Mouse (Mus musculus) embryonic facial prominence, embryonic 13.5 days (tissue): ENCODE results near the gene Tex26. TPM values are rescaled to one million over a fixed set of nuclear protein-coding genes. Genes with fewer than 3 reads are reported as not detected.

Source experiments
- ATAC-seq: fragments of 200-750 bp; cut with Nextera tagmentation; 2 replicates; pipeline ENCODE4 v1.8.0; 2017; ENCODE audit warnings: low read depth; ENCODE audit not compliant: insufficient number of reproducible peaks, insufficient read depth, low FRiP score, low TSS enrichment
- H3K27ac ChIP-seq: fragments of 300-500 bp; sonication (generic); 2 replicates; pipeline ENCODE4 v1.5.1; 2015; ENCODE audit warnings: moderate library complexity, mild to moderate bottlenecking, inconsistent platforms
- H3K27me3 ChIP-seq: fragments of 300-500 bp; sonication (generic); 2 replicates; pipeline ENCODE4 v1.6.1; 2015; ENCODE audit warnings: mild to moderate bottlenecking, inconsistent platforms
- H3K36me3 ChIP-seq: fragments of 300-500 bp; sonication (generic); 2 replicates; pipeline ENCODE4 v1.6.1; 2015; ENCODE audit warnings: mild to moderate bottlenecking, inconsistent platforms
- H3K4me1 ChIP-seq: fragments of 300-500 bp; sonication (generic); 2 replicates; pipeline ENCODE4 v1.6.1; 2015; ENCODE audit warnings: inconsistent platforms
- H3K4me2 ChIP-seq: fragments of 300-500 bp; sonication (generic); 2 replicates; pipeline ENCODE4 v1.6.1; 2015; ENCODE audit warnings: moderate library complexity, mild to moderate bottlenecking, inconsistent platforms
- H3K4me3 ChIP-seq: fragments of 300-500 bp; sonication (generic); 2 replicates; pipeline ENCODE4 v1.5.1; 2015; ENCODE audit warnings: mild to moderate bottlenecking, inconsistent platforms
- H3K9ac ChIP-seq: fragments of 300-500 bp; sonication (generic); 2 replicates; pipeline ENCODE4 v1.6.1; 2015; ENCODE audit warnings: mild to moderate bottlenecking, inconsistent platforms
- H3K9me3 ChIP-seq: fragments of 300-500 bp; sonication (generic); 2 replicates; pipeline ENCODE4 v1.6.1; 2016; ENCODE audit warnings: inconsistent platforms
- WGBS: fragments of 180-500 bp; shearing (Covaris S2); methylation state at CpG from one replicate; pipeline ENCODE4 v1.1.7; 2015; ENCODE audit warnings: mixed read lengths; 5-methylcytosine and 5-hydroxymethylcytosine counted together
- polyA plus RNA-seq: library from polyadenylated mRNA; unstranded; fragments of >200 nt; fragmentation: Nextera tagmentation; extraction: Ambion mirVana; gene quantifications from 2 replicates; pipeline ENCODE4 v1.2.1, GENCODE M21; 2015

Gene Tex26
- polyA plus RNA-seq, 1 experiment from 2014 or later: 0.34 TPM

- H3K27ac ChIP-seq: no peak overlapping the region
- H3K4me2 ChIP-seq: no peak overlapping the region
- WGBS: 60% methylated on average over 15 of the region's 15 CpGs
- no peaks in the 10 kb centered on the region for H3K27me3 ChIP-seq
- H3K9ac ChIP-seq: no peak overlapping the region
- peaks cover 17% of the 10 kb centered on the region for H3K4me1 ChIP-seq
- ATAC-seq: no peak
- no peak overlapping the region for H3K4me3 ChIP-seq
- no peaks in the 10 kb centered on the region for H3K36me3 ChIP-seq
- no peaks in the 10 kb centered on the region for H3K9me3 ChIP-seq
Observed at GRCm38 (mm10) chr5:149490275-149490674, 50.8 kb downstream of the Tex26 start.

DNA sequence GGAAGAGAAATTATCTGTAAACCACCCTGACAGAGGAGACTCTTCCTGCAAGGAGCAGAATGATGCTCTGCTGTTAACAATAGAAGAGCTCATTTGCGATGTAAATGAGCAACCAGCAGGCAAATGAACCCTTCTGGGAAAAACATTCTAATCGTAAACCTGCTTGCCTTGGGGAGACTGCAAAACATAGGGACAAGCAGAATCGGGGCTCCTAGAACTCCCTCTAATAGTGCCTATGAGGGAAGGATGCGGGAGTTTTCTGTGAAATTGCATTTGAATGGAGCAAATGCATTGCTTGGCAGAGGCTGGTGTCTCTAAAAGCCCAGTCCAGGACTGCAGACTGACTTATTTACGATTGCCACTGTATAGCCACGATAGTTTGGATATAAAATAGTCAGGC is 56.2 kb downstream of the Tex26 start:
- no peak for ATAC-seq
- Histone ChIP-seq H3K27me3 (no peaks in the 10 kb centered on the region), H3K4me2 (no peak overlapping the region), H3K9ac (no peak overlapping the region), H3K36me3 (no peaks in the 10 kb centered on the region), H3K4me3 (no peak overlapping the region), H3K4me1 (peaks cover 7% of the 10 kb centered on the region), H3K27ac (no peak overlapping the region), H3K9me3 (no peaks in the 10 kb centered on the region)
- WGBS: 47% methylated on average over 6 of the region's 6 CpGs

- H3K4me2 ChIP-seq: no peak overlapping the region
- H3K27ac ChIP-seq: no peak overlapping the region
- peaks cover 7% of the 10 kb centered on the region for H3K4me1 ChIP-seq
- 67% methylated on average over 12 of the region's 12 CpGs for WGBS
- no peak for ATAC-seq
- no peaks in the 10 kb centered on the region for H3K36me3 ChIP-seq
- H3K27me3 ChIP-seq: no peaks in the 10 kb centered on the region
- H3K9me3 ChIP-seq: no peaks in the 10 kb centered on the region
- no peak overlapping the region for H3K4me3 ChIP-seq
- no peak overlapping the region for H3K9ac ChIP-seq
Observed at GRCm38 (mm10) chr5:149496401-149497066, 57.1 kb downstream of the Tex26 start.

DNA sequence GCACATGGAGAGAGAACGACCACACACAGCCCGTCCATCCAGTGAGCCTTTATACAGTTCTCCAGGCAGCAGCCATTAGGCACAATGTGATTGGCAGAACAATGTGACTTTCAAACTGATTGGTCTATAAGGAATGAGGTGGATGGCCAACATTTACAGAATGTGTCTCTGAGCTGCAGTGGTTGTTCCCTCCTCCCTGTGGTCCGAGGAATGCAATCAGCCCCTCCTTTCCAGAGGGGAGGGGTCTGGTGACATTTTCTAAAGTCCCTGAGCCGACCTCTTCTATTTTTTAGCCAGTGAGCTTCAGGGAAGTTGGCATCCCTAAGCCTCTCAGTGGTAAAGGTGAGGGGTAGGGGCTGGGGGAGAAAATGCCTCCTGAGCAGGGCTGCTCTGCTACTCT is 60.5 kb downstream of the Tex26 start:
- no peak for ATAC-seq
- 50% methylated on average over 4 of the region's 4 CpGs for WGBS
- no peak overlapping the region for H3K9ac ChIP-seq
- no peaks in the 10 kb centered on the region for H3K36me3 ChIP-seq
- H3K27ac ChIP-seq: no peak overlapping the region
- H3K4me2 ChIP-seq: no peak overlapping the region
- H3K9me3 ChIP-seq: no peaks in the 10 kb centered on the region
- no peaks in the 10 kb centered on the region for H3K27me3 ChIP-seq
- no peak overlapping the region for H3K4me3 ChIP-seq
- peaks cover 7% of the 10 kb centered on the region for H3K4me1 ChIP-seq

DNA sequence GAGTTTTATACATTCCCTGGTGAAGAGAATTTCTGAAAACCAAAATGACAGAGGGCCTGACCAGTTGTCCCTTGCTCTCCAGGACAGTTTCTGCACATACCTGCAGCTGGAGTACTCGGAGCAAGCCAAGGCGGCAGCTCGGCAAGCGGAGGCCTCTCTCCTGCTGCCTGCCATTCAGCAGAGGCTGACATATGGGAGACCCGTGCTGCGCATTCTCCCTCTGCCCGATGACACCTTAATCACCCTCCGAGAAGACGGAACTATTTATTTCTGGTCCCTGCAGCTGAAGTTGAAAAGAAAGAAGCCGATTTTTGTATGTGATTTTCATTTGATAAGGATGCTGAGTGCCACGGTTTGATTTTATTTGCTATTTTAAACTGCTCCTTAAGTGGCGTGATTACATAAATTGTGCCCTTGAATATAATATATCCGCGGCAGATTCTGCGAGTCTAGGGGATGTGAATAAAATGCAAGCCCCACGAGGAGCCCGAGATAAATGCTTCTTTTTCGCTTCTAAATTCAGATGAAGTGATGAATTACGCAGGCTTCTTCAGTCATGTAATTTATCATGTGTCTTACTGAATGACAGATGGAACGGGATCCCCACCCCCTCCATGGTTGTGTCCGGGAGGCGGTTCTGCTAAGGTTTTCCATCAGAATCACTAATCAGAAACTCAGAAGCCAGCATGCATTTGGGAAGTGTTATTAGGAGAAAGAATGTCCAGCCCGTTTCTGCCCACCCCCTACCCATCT is 64.1 kb downstream of the Tex26 start:
- no peak for ATAC-seq
- 0 out of 2 replicates have a peak, but pooled peaks cover 4% of the 10 kb centered on the region for H3K9me3 ChIP-seq
- no peak overlapping the region for H3K4me3 ChIP-seq
- no peak overlapping the region for H3K27ac ChIP-seq
- no peak overlapping the region for H3K9ac ChIP-seq
- H3K27me3 ChIP-seq: no peaks in the 10 kb centered on the region
- 64% methylated on average over 23 of the region's 23 CpGs for WGBS
- H3K36me3 ChIP-seq: no peaks in the 10 kb centered on the region
- H3K4me1 ChIP-seq: peaks cover 3% of the 10 kb centered on the region; the same call in 1 of the 2 replicates
- no peak overlapping the region for H3K4me2 ChIP-seq

DNA sequence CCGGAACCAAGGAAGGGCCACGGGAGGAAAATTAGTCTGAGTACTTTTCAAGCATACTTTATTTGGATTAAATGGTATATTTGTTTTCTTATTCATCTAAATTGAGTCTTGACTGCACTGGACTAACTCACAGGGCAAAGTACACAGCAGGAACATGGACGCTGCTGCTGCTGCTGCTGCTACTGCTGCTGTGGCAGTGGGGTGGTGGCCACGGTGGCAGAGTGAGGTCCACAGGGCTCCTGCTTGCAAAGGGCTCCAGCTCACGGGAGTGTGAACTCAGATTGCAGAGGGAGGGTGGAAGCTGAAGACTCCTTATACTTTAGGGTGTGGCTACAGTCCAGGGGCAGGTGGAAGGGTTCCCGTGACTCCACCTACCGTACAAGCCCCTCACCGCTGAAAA is 65.5 kb downstream of the Tex26 start:
- no peak overlapping the region for H3K4me2 ChIP-seq
- no peaks in the 10 kb centered on the region for H3K36me3 ChIP-seq
- H3K27ac ChIP-seq: no peak overlapping the region
- H3K9me3 ChIP-seq: 0 out of 2 replicates have a peak, but pooled peaks cover 4% of the 10 kb centered on the region
- 86% methylated on average over 8 of the region's 8 CpGs for WGBS
- H3K27me3 ChIP-seq: no peaks in the 10 kb centered on the region
- H3K4me1 ChIP-seq: peaks cover 2% of the 10 kb centered on the region; the same call in 1 of the 2 replicates
- H3K4me3 ChIP-seq: no peak overlapping the region
- no peak for ATAC-seq
- H3K9ac ChIP-seq: no peak overlapping the region

DNA sequence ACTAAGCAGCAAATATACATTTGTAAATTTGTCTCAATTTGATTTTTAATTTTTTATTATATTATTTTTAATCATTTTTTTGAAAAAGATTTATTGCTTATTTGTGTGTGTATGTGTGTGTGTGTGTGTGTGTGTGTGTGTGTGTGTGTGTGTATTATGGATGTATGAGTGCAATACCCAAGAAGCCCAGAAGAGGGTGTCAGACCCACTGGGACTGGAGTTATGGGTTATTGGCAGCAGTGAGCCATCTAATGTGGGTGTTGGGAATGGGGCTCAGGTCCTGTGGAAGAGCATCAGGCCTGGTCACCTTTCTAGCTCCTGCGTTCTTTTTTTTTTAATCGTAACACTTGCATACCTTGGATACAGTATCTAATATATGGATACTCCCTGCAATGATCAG is 66.6 kb downstream of the Tex26 start:
- Histone ChIP-seq H3K36me3 (no peaks in the 10 kb centered on the region), H3K4me2 (no peak overlapping the region), H3K9me3 (0 out of 2 replicates have a peak, but pooled peaks cover 4% of the 10 kb centered on the region), H3K4me3 (no peak overlapping the region), H3K9ac (no peak overlapping the region), H3K4me1 (no peaks in the 10 kb centered on the region), H3K27ac (no peak overlapping the region), H3K27me3 (no peaks in the 10 kb centered on the region)
- ATAC-seq: no peak
- WGBS: 98% methylated on average over 2 of the region's 2 CpGs

DNA sequence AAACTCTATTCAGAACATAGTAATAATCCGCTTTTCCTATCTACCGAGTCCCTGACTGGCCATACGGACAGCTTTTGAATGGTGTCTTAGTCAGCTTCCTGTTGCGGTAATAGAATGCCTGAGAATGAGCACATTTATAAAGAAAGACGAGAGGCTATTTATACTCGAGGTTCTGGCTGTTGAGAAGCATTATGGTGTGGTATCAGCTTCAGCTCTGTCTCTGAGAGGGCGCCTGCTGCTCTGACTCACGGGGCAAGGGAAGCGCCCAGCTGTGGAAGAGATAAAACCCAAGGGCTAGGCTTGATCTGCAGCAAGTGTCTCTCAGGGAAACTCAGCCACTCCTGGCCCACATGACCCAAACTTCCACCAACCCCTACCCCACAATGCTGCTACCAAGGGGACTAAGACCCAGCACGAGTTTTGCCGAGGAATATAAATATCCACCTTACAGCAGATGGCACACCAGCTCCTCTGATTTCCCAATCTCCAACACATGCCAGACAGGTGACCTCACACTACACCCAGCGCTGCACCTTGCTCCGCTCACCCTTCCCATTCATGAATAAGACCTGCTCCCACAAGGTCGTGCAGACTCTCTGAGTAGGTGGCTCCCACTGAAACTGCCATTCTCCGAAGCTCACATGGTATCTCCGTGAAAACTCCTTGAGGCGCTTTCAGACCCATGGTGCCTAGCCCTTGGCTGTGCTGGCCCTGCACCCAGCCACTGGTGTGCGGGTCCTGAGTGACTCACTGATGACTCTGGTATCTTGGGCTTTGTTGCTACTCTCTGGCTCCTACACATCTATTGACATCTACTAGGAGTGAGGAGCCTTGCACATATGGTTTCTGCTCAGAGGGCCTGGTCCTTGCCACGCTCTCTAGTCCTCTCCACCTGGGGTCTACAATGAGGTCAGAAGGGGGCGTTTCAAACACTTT is 68.9 kb downstream of the Tex26 start:
- ATAC-seq: no peak
- Histone ChIP-seq H3K9me3 (0 out of 2 replicates have a peak, but pooled peaks cover 4% of the 10 kb centered on the region), H3K36me3 (no peaks in the 10 kb centered on the region), H3K9ac (no peak overlapping the region), H3K4me3 (no peak overlapping the region), H3K4me2 (no peak overlapping the region), H3K4me1 (peaks cover 1% of the 10 kb centered on the region), H3K27me3 (no peaks in the 10 kb centered on the region), H3K27ac (no peak overlapping the region)
- 83% methylated on average over 20 of the region's 20 CpGs for WGBS

GRCm38 (mm10) chr5:149510323-149510722 is 70.9 kb downstream of the Tex26 start:
- 73% methylated on average over 13 of the region's 13 CpGs for WGBS
- Histone ChIP-seq H3K4me1 (peaks cover 18% of the 10 kb centered on the region), H3K27ac (no peak overlapping the region), H3K4me3 (no peak overlapping the region), H3K36me3 (no peaks in the 10 kb centered on the region), H3K27me3 (no peaks in the 10 kb centered on the region), H3K9ac (no peak overlapping the region), H3K9me3 (0 out of 2 replicates have a peak, but pooled peaks cover 4% of the 10 kb centered on the region), H3K4me2 (no peak overlapping the region)
- no peak for ATAC-seq

- H3K27me3 ChIP-seq: no peaks in the 10 kb centered on the region
- no peak overlapping the region for H3K9ac ChIP-seq
- no peak for ATAC-seq
- H3K27ac ChIP-seq: no peak overlapping the region
- H3K4me1 ChIP-seq: peaks cover 21% of the 10 kb centered on the region
- no peak overlapping the region for H3K4me2 ChIP-seq
- WGBS: 29% methylated on average over 3 of the region's 3 CpGs
- H3K4me3 ChIP-seq: no peak overlapping the region
- H3K9me3 ChIP-seq: no peaks in the 10 kb centered on the region
- no peaks in the 10 kb centered on the region for H3K36me3 ChIP-seq
Observed at GRCm38 (mm10) chr5:149512695-149513094, 73.2 kb downstream of the Tex26 start.

DNA sequence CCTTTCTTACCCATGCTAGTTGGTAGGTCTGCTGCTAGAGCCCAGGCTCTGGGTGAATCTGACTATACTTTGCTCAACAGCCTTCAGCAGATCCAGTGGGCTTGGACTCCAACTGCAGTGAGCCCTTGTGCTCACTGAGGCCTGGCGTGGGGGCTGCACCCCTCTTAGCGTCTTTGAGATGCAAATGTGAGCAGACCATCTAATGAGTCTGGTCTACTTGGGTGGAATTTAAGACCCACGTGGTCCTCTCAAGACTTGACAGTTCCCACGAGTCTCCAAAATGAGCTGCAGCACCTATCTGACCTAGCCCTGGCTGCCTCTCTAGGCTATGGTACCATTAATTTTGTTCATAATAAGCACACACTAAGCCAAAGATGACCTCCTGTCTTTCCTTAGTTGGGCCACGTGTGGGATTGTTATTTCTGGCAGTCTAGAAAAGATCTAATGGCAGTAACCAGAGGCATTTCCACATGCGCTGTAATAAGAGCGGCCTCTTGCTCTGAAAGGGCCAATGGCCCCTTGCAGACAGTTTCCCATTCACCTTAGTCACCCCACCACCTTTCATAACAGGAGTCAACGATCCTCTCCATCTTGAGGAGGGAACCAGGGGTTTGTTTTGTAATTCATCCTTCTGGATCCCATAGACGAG is 74.1 kb downstream of the Tex26 start:
- Histone ChIP-seq H3K36me3 (no peaks in the 10 kb centered on the region), H3K4me2 (peak overlapping the region; percentile 42), H3K9me3 (no peaks in the 10 kb centered on the region), H3K4me1 (peaks cover 23% of the 10 kb centered on the region), H3K27ac (peak overlapping the region; percentile 74), H3K27me3 (no peaks in the 10 kb centered on the region), H3K9ac (no peak overlapping the region), H3K4me3 (0 out of 2 replicates have a peak overlapping the region, but pooled peaks have one; percentile 15)
- no peak for ATAC-seq
- WGBS: 40% methylated on average over 9 of the region's 9 CpGs
